Mouse (Mus musculus): ENCODE measurements around the gene Cpox.

DNA sequence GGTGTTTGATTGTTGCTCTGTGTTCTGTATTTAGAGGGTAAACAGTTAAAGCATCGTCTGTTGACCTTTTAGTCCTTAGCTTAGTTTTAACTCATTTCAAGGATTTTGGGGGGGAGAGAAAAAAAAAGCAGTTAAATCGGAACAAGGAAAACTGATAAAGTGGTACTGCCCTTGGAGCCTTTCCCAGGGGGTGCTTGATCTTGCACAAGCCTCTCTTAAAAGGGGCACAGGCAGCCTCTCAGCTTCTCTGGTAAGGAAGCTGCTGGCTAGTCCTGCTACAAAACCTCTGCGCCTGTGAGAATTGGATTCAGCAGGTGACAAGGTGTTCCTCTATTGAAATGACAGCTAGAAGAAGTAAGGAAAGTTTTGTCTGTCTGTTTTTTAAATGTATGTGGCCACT, 47.7 kb upstream of the Cpox start:
- TF ChIP-seq CTCF (conservative IDR thresholded peaks at IDR 0.05; ENCODE audit: low read length) (no peak), NANOG (IDR thresholded peaks at IDR 0.05; ENCODE audit: borderline replicate concordance, low read length) (no peak), POU5F1 (IDR thresholded peaks at IDR 0.05; ENCODE audit: borderline replicate concordance, low read length) (no peak)

All from E14TG2a.4 (cell line).